Mouse (Mus musculus): ENCODE results near the gene Rtn4r.

GRCm38 (mm10) chr16:18159778-18160177, 32.3 kb downstream of the Rtn4r start:
- TF ChIP-seq HCFC1 (IDR thresholded peaks at IDR 0.05; ENCODE audit: borderline replicate concordance, insufficient read depth, low read length) = no peak
- no peak for TF ChIP-seq ZNF384 (IDR thresholded peaks at IDR 0.05; ENCODE audit: low read depth, low read length)
- no peak for TF ChIP-seq ZC3H11A (IDR thresholded peaks at IDR 0.05; ENCODE audit: borderline replicate concordance, low read depth, low read length)
